Mouse (Mus musculus) mouse trophoblast stem cell (cell line): ENCODE measurements at regions not wholly inside any gene's neighbourhood (a gene's known extent, or its start where the extent isn't known, plus 50 kb on each side); places are given as distances from the start of the nearest gene placed in this dataset.

Source experiments
- in situ Hi-C, 2 experiments: fragments of 300-500 bp; cut with MseI, MboI; formaldehyde crosslinking; loops; 2 replicates in 1 of 2; 3 replicates in 1 of 2; pipeline ENCODE4 v1.15.1; 2025

GRCm38 (mm10) chr10:111558675-111559340, 52.7 kb downstream of the Phlda1 start:
- in situ Hi-C loops = no loop called here

- in situ Hi-C loops = no loop called here
Observed at GRCm38 (mm10) chr10:111559341-111560246, 53.5 kb downstream of the Phlda1 start.

GRCm38 (mm10) chr10:111562628-111563027, 56.5 kb downstream of the Phlda1 start:
- in situ Hi-C loops = no loop called here

GRCm38 (mm10) chr10:111566873-111567381, 60.8 kb downstream of the Phlda1 start:
- in situ Hi-C loops = no loop called here

GRCm38 (mm10) chr10:111570501-111571258, 64.6 kb downstream of the Phlda1 start:
- in situ Hi-C loops = no loop called here

GRCm38 (mm10) chr10:111574231-111574630, 68.1 kb downstream of the Phlda1 start:
- in situ Hi-C loops = no loop called here

- in situ Hi-C loops = loop anchor here in 1 of 2 experiments (5.0 kb wide), 1 partner anchor 68 kb away; the partner anchor contains the start of gene Phlda1
Observed at GRCm38 (mm10) chr10:111574812-111575211, 68.7 kb downstream of the Phlda1 start.

- in situ Hi-C loops = loop anchor here in 1 of 2 experiments (5.0 kb wide), 1 partner anchor 68 kb away; the partner anchor contains the start of gene Phlda1
Observed at GRCm38 (mm10) chr10:111575256-111575655, 69.2 kb downstream of the Phlda1 start.

GRCm38 (mm10) chr10:111575926-111576325, 69.8 kb downstream of the Phlda1 start:
- in situ Hi-C loops = loop anchor here in 1 of 2 experiments (5.0 kb wide), 1 partner anchor 69 kb away; the partner anchor contains the start of gene Phlda1

GRCm38 (mm10) chr10:111576395-111577069, 70.4 kb downstream of the Phlda1 start:
- in situ Hi-C loops = loop anchor here in 1 of 2 experiments (5.0 kb wide), 1 partner anchor 69 kb away; the partner anchor contains the start of gene Phlda1

- in situ Hi-C loops = loop anchor here in 1 of 2 experiments (5.0 kb wide), 1 partner anchor 71 kb away; the partner anchor contains the start of gene Phlda1
Observed at GRCm38 (mm10) chr10:111578536-111578935, 72.5 kb downstream of the Phlda1 start.

GRCm38 (mm10) chr10:111579481-111579880, 73.4 kb downstream of the Phlda1 start:
- in situ Hi-C loops = loop anchor here in 1 of 2 experiments (5.0 kb wide), 1 partner anchor 72 kb away; the partner anchor contains the start of gene Phlda1

GRCm38 (mm10) chr10:111580401-111581100, 74.5 kb downstream of the Phlda1 start:
- in situ Hi-C loops = no loop called here

GRCm38 (mm10) chr10:111581847-111582246, 75.8 kb downstream of the Phlda1 start:
- in situ Hi-C loops = no loop called here

- in situ Hi-C loops = no loop called here
Observed at GRCm38 (mm10) chr10:111582321-111583123, 76.4 kb downstream of the Phlda1 start.

- in situ Hi-C loops = no loop called here
Observed at GRCm38 (mm10) chr10:111583124-111583743, 77.1 kb downstream of the Phlda1 start.

- in situ Hi-C loops = no loop called here
Observed at GRCm38 (mm10) chr10:111583744-111584152, 77.7 kb downstream of the Phlda1 start.

- in situ Hi-C loops = no loop called here
Observed at GRCm38 (mm10) chr10:111587891-111588611, 82.0 kb downstream of the Phlda1 start.
